Mouse (Mus musculus): Measurements from ENCODE around the gene Erf.

The Erf gene

GRCm38 (mm10) chr7:25240631-25241030, 9.9 kb downstream of the Erf start:
- in situ Hi-C loops (cut with MboI, MseI): no loop called here

DNA sequence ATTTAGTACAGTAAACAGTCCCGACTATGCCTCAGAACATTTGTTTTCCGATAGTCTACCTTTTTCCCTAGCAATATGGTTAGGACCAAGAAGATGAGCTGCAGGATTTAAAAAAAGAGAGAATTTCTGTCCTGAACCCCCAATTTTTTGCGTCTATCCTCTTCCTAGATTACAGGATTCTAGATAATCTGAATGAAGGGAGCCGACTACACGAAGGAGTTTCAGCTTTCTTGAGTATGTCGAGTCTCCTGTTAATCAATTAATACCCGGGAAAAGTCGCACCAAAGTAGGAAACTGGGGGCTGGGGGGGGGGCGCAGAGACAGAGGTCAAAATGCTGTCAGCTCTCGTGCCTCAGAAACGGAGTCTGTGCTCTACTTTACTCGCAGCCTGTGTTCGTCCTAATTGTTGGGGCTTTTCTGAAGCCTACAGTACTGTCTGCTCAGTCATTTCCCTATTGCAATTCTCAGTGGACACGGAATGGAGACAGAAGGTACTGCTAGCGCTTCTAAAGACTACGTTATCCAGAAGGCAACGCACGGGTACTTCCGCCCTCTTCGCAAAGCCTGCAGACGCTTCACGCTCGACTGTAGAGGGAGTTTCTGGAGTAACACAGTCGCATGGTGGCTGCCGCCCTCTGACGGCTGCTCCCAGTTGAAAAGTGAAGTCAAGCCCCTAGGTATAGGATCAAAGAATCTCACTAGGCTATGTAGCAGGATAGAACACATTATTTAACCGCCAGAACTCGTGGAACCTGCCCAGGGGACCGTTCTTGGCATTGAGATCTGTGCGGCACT, 11.5 kb downstream of the Erf start:
- in situ Hi-C loops (cut with MboI, MseI): no loop called here

GRCm38 (mm10) chr7:25238015-25238706, 12.4 kb downstream of the Erf start:
- in situ Hi-C loops (cut with MboI, MseI): no loop called here

DNA sequence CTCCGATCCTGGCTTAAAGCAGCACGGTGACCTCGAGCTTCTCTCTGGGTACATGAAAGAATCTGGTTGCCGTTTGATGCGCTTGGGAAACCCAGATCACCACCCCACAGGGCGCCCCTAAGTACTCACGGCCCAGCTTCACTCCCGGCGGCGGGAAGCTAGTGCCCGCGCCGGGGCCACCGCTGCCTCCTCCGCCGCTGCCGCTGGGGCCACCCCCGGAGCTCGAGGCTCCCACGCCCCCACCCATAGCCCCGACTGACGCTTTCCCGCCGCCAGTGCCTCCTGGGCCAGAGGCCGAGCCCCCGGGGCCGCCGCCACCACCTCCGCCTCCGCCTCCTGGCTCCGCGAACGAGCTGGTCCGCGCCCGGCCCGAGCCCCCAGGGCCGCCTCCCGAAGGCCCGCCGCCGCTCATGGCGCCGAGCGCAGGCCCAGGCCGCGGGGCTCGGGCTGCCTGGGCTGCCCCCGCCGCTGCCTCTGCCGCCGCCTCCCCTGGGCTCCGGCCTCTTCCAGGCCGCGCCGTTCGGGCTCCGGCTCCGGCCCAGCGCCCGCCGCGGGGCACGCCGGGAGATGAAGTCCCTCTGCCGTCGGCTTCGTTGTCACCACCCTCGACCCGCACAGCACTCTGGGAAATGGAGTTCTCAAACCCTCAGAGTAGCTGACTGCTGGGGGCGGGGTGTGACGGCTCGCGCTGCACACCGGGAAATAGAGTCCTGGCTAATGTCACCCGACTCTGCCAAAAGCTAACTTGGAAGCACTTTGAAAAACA, 13.1 kb downstream of the Erf start, which contains the start of gene Gsk3a:
Gsk3a (minus strand) TSS at position 603 of the 766 bp plus-strand sequence.
- in situ Hi-C loops (cut with MboI, MseI): no loop called here

DNA sequence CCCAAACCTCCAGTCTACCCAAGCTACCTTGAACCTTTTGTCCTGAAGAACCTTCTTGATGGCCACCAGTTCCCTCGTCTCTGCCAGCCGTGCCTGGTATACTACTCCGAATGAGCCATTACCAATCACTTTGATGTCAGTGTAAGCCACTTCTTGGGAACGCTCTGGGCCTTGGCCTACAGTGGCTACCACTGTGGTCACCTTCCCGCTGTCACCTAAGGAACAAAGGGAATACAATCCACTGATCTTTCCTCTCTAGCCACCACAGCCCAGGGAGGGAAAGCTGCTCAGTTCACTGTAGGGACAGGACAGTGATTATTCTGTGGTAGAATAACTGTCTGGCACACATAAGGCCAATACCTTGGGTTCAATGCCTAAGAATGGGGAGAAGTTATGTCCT, 15.0 kb downstream of the Erf start:
- in situ Hi-C loops (cut with MboI, MseI): no loop called here

GRCm38 (mm10) chr7:25233061-25233460, 17.5 kb downstream of the Erf start:
- in situ Hi-C loops (cut with MboI, MseI): no loop called here

- in situ Hi-C loops (cut with MboI, MseI): no loop called here
Measured at GRCm38 (mm10) chr7:25232101-25232648, 18.4 kb downstream of the Erf start.

GRCm38 (mm10) chr7:25230690-25231285, 19.8 kb downstream of the Erf start:
- in situ Hi-C loops (cut with MboI, MseI): no loop called here

- in situ Hi-C loops (cut with MboI, MseI): no loop called here
Measured at GRCm38 (mm10) chr7:25227523-25228300, 22.8 kb downstream of the Erf start.

- in situ Hi-C loops (cut with MboI, MseI): no loop called here
Measured at GRCm38 (mm10) chr7:25222275-25222967, 28.1 kb downstream of the Erf start.

- in situ Hi-C loops (cut with MboI, MseI): no loop called here
Measured at GRCm38 (mm10) chr7:25221102-25221883, 29.3 kb downstream of the Erf start, which contains the start of gene Zfp526. Gene Zfp526, plus strand, starts transcription at chr7:25221425.

DNA sequence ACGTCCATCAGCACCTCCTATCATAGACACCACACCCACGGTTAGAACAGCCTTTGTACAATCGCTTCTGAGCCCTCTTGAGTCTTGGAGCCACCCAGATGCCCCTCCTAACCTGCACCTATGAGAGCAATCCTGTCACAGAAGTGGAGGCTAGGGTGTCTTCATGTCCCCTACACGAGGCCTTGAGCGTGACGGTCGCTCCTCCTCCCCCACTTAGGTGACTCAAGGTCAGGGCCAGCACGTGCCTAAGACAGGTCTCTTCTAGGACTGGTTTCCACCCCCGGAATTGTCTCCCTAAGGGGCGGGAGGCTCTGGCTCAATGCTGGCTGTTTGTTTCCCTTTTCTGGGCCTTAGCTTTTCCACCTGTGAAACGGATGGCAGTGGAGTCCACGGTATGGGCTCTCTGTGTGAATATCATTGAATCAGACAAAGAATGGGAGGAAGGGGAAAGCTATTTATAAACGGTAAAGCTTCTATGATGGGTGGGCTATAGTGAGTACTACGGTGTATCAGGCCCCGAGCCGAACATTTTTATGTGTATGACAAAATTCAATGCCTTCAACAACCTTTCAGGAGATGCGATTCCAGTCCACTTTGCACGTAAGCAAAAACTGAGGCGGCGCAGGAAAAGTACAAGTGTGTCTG, 30.0 kb downstream of the Erf start, which contains the start of gene Dedd2:
Dedd2 (minus strand) TSS at position 159 of the 645 bp plus-strand sequence.
- in situ Hi-C loops (cut with MboI, MseI): no loop called here

GRCm38 (mm10) chr7:25219756-25220456, 30.7 kb downstream of the Erf start:
- in situ Hi-C loops (cut with MboI, MseI): no loop called here

- in situ Hi-C loops (cut with MboI, MseI): no loop called here
Measured at GRCm38 (mm10) chr7:25219416-25219750, 31.2 kb downstream of the Erf start.

GRCm38 (mm10) chr7:25218705-25219415, 31.7 kb downstream of the Erf start:
- in situ Hi-C loops (cut with MboI, MseI): no loop called here

DNA sequence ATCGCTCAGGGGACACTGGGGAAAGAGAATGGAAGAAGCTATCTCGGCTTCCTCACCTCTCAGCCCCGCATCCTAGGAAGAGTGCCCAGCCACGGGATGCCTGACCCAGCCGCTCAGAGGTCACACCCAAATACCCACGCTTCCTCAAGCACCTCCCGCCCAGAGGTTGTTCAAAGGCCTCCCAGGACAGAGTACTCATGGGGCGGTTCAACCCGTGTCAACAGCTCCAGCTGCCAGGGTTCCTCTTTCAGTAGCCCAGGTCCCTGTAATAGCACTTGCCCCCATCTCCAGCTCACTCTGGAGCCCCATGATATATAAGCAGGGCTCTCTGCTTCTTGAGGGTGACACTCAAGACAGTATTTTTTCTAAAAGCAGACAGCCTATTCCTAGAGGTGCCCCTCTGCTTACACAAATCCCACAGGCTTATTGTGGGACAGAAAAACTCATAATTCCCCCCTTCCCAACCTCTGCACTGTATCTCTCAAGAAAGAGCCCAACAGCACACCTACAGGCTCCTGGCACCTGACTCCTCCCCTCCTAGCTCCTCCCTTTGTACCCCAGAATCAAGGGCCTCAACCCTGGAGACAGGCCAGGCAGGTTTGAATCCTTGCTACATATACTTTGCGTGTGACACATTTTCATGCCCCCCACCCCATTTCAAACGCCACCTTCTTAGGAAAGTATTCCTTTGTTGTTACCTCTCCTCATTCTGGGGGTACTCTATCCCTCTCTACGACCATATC, 32.7 kb downstream of the Erf start:
- in situ Hi-C loops (cut with MboI, MseI): no loop called here

DNA sequence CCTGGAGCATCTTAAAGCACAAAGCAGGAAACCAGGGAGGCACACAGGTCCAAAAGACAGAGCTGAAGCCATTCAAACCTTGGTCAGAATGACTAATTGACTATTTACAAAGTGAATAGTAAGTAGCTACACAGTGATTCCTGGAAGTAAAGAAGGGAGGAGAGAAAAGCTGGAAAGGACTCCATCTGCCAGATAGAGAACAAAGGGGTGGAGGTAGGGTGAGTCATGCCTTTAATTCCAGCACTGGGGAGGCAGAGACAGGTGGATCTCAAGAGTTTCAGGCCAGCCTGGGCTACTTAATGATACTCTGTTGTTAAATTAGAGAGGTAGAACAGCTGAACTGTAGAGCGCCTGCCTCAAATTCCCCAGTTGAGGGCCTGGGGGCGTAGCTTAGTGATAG, 36.4 kb downstream of the Erf start:
- in situ Hi-C loops (cut with MboI, MseI): no loop called here
